Mouse (Mus musculus) ZHBTc4 (cell line): ENCODE data around the gene Hcn4.

Source experiments
- DNase-seq: peaks from one replicate; pipeline ENCODE4 v3.0.0-alpha.2; 2011; ENCODE audit warnings: low read depth, low spot score

Gene Hcn4

DNA sequence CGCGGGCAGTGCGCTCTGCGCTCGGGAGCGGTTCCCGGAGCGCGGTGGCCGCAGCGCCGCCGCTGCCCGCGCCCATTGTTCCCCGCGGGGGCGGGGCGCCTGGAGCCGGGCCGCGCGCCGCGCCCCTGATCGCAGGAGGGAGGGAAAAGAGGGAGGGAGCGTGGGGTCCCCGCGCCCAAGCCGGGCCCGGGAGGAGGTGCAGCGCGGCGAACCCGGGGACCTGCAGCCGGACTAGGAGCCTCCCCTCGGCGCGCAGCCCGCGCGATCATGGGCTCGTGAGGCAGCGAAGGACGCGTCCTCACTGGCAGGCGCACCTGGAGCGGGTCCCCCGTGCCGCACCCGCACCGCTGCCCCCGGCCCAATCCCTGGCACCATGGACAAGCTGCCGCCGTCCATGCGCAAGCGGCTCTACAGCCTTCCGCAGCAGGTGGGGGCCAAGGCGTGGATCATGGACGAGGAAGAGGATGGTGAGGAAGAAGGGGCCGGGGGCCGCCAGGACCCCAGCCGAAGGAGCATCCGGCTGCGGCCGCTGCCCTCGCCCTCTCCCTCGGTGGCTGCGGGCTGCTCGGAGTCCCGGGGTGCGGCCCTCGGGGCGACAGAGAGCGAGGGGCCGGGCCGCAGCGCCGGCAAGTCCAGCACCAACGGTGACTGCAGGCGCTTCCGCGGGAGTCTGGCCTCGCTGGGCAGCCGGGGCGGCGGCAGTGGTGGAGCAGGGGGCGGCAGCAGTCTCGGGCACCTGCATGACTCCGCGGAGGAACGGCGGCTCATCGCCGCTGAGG, at the start of gene Hcn4:
Gene Hcn4, plus strand, starts transcription at position 274 of the 779 bp plus-strand sequence.
- DNase-seq = peak; percentile 64

DNA sequence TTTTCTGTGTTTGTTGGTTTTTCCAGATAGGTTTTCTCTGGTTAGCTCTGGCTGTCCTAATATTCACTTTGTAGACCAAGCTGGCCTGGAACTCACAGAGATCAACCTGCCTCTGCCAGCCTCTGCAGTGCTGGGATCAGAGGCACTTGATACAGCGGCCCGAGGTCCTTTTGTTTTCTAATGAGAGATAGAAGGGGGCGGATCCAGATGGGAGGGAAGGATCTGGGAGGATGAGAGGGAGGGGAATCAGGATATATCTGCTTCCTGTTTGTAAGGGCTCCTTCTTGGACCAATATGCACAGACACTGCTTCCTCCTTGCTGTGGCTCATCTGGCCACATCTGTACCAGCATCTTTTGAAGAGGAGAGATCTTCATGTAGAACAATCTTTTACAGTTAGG, 48.5 kb upstream of the Hcn4 start:
- peak; percentile 58 for DNase-seq

DNA sequence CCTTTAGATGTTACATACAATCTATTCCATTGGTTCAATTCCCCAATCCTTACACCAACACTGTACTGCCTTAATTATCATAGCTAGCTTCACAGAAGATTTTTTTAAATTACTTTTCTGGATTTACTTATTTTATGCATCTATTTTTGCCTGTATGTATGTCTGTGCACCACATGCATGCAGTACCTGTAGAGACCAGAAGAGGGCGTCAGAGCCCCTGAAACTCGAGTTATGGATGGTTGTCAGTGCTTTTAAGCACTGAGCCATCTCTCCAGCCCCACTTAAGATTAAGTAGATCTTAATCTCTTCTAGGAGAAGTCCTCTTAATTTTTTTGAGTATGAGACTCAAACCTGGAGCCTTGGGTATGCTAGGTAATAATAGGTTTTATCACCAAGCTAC, 47.8 kb upstream of the Hcn4 start:
- peak; percentile 77 for DNase-seq

DNA sequence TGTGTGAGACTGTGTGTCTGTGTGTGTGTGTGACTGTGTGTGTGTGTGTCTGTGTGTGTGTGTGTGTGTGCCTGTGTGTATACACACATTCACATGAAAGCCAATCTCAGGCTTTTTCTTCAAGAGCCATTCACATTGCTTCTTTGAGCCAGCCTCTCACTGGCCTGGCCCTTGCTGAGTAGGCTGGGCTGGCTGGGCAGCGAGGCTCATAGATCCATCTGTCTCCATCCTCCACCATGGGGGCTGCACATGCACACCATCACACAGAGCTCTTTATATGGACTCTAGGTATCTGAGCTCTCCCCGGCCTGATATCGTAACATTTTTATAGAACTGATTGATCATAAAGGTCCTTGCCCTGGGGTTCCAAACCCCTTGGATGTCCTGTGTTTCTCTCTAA, 33.7 kb upstream of the Hcn4 start:
- no peak for DNase-seq

DNA sequence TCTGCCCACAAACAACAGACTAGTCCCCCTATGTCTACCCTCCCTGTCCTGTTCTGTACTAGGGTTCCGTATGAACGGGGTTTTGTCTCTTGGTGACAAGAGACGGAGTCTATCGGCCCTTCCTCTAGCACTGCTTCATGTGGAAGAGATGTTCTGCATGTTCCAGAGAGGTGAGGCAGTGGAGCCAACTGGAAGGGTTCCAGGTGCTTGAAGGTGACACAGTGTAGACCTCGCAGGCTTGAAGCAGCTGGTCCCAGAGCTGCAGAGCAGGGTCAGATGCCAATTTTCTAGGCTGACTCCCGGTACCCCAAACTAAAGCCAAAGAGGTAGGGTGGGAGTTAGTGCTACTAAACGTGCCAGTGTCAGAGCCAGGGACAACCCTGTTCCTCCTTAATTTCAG, 25.1 kb upstream of the Hcn4 start:
- DNase-seq = no peak

DNA sequence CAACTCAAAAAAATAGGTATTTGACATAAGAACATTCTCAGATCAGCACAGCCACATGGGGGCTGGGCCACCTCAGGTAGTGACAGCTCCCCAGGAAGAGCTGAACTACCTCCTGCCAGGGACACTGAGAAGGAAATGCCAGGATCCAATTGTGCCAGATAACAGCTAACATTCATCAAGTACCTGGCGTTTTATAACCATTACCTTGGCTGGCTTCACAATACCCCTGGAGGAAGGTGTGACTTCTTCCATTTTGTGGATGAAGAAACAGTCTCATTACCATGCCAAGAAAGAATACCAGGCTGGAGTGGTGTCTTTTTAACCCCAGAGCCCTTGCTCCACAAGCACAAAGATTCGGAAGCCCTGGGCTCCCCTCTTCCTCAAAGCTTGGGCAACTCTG, 21.8 kb upstream of the Hcn4 start:
- no peak for DNase-seq

DNA sequence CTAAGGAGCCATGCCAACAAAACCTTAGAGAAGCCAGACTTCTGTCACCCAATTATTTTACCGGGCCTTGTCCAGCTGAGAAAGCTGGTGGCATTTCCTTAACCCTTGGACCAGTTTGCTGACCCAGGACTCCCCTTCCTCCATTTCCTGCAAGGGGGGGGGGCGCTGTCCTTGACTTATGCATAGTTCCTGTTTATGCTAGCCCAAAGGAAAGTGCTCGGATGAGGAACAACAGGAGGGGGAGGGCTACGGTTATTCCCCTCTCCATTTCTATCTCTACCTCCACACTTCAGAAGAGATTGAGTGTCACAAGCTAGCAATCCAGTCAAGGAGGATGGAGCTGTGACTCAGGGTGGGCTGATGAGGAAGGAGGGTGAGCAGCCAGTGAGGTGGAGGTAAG, 20.9 kb upstream of the Hcn4 start:
- DNase-seq = no peak

DNA sequence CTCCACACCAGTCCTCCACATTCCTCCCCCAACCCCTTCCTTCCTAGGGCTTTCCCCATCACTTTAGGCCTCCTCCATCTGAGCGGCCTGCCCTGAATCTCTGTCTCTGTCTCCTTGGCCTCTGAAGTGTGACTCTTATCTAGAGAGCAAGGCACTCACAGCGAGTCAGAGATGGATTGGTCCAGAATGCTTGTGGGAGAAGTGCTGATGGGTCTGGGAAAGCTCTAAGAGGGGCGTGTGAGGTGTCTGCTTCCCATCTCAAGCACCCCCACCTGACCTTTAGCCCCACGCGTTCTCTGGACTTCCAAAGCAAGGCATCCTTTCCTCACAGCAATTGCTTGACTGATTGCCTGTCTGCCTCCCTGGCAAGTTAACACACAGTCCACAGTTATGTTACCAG, 20.4 kb upstream of the Hcn4 start:
- no peak for DNase-seq

DNA sequence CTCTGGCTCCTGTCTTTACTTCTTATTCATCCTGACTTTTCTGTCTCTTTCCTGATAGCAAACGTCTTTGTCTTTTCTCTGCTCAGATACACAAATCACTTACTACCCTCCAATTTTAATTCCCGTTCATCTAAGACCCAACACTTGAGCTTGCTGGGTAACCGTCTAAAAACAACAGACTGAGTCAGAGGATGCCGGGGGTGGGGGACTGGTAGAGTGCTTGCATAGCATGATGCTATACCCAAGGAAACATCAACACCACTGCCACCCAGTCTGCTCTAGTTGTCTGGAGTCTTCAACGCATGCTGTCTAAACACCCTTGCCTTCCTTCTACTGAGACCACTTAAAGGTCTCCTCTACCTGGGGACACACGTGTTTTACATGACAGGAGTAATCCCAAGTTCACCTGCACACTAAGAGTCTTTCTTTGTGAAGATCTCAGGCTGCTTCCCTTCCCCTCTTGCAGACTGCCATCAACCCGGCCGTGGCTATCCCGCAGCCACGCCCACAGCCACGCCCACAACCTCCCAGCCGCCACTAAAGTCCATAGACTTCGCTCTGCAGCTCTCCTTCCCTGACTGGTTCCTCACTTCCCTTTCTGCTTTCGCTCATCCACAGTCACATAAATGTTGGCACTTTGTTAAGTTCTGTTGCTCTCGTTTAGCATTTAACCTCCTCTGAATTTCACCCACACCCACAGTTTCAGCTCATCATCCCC, 17.5 kb upstream of the Hcn4 start:
- DNase-seq = peak; percentile 85

DNA sequence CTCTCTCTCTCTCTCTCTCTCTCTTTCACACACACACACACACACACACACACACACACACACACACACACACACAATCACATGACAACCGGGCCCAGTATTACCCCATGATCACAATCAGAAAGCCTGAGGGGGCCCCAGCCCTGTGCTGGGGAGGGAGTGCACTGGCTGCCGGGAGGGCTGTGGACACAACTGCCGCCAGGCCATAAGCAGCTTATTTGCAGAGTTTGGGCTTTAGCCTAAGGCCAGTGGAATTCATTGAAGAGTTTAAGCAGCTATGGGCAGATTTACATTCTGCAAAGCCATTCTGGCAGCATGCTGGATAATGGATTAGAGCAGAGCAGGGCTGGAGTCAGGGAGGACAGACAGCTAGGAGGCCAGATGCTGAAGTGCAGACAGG, 12.0 kb upstream of the Hcn4 start:
- no peak for DNase-seq

DNA sequence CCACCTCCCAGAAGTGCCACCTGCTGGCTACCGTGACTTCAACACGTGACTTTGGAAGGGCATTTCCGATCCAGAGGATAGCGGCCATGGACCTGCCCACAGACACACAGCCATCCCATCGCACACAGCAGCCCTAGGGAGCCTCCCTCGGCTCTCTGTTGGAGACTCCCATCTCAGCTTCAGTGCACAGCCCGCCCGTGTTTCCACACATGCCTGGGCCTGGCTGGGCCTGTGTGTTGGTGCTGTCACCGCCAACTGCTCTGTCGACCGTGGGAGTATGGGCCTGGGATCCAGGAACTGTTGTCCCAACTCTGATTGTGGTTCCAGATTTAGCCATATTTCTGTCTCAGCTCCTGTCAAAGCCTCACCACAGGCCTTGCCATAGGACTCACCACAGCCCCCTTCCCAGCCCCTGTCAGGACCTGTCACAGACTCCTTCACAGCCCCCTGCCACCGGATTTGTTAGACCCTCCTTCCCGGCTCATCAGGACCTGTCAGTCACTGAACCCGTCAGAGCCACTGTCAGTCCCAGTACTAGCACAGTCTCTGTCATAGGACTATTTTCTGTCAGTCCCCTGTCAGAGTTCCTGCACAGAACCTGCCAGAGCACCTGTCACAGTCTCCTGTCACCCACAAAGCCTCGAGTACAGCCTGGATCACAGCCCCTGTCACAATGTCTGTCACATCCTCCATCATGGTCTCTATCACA, 7.5 kb upstream of the Hcn4 start:
- peak; percentile 11 for DNase-seq

DNA sequence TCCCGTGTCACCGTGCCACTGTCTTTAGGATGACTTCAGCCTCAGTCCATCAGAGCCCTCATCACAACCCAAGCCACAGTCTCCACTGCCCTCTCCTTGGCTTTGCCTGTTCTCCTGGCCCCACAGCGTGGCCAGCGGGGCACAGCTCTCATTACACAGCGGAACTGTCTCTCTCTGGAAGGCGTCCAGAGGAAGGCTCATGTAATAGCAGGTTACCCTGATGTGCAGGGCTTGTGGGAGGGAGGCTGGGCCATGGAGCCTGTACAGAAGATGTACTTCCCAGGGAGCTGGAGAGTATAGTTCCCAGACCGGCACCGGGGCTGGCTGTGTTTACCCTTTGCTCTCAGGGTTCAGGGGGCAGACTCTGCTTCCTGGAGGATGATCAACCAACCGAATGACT, 6.8 kb upstream of the Hcn4 start:
- DNase-seq = no peak

DNA sequence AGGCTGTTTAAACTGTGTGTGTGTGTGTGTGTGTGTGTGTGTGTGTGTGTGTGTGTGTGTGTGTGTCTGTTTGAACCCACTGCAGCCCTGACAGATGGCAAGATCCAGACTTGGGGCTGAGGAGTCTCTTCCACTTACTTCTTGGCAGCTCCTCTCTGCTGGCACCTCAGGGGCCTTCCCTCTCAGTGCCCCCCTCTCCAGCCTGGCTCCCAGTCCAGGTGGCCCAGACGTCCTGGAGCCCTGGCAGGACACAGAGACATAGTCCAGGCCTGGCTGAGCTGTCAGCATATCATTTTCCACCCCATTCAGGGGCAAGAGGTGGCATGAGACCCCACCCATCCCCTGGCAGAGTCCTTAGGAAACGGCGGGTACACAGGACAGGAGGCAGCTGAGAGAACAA, 5.5 kb upstream of the Hcn4 start:
- DNase-seq = no peak

DNA sequence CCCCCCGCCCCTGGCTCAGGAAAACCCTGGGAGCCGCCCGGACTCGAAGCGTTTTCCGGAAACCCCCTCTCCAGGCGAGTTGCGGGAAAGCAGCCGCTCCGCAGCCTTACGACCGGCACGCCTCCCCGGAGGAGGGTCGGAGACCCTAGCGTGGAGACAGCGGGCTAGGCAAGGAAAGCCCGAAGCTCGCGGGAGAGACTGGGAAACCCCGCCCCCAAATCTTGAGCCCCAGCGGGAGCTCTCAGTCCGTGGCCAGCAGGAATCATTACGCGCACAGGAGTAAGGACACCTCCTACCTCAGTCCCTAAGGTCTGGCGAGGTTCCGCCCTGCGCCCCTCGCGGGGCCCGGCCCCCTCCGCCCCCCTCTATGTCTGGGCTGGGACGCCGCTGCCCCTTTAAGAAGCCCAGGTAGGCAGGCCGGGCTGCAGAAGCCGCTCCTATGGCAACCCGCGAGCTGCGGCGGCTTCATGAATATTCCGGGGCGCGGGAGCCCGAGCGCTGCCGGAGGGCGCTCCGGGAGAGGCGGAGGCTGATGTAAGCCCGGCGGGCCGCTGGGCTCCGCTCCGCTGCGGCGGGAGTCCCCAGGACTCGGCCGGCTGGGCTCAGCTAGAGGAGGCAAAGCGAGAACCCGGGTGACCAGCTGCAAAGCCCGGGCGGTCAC, 651 bp upstream of the Hcn4 start:
- peak; percentile 95 for DNase-seq

DNA sequence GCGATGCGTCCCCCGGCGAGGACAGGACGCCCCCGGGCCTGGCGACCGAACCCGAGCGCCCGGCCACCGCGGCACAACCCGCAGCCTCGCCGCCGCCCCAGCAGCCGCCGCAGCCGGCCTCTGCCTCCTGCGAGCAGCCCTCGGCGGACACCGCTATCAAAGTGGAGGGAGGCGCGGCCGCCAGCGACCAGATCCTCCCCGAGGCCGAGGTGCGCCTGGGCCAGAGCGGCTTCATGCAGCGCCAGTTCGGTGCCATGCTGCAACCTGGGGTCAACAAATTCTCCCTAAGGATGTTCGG, 655 bp downstream of the Hcn4 start:
- peak; percentile 49 for DNase-seq

DNA sequence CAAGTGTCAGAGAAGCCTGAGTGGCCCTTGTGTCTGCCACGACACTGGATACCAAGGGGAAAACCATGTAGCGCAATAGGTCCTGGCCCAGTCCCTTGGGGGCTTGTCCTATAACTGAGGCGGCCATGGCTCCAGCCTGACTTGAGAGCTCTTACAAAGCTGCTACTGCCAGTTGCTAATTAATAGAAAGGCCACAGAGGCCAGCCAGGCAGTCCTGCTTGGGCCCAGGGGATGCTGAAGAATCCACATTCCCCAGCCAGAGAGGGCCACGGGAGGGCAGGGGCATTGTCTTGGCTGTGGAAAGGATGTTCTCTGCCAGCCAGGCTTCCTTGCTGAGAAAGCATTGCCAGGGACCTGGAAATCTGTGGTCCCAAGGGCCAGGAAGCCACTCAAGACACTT, 6.4 kb downstream of the Hcn4 start:
- DNase-seq = no peak

DNA sequence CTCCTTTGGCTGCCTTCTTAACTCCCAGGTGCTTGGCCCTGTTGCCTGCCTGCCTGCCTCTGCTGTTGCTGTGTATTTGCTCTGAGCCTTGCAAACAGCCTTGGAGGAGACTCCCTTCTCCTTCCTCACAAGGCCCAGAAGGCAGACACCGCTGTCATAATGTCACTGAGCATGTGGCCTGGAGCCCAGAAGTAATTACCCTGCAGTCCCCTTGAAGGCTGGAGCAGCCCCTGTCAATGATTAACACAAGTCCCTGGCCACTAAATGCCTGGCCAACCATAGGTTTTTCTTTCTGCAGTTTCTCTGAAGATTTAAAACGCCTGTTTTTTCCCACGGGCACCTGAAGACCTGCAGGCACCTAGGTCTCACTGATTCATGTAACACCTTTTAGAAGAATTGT, 9.7 kb downstream of the Hcn4 start:
- DNase-seq = no peak

DNA sequence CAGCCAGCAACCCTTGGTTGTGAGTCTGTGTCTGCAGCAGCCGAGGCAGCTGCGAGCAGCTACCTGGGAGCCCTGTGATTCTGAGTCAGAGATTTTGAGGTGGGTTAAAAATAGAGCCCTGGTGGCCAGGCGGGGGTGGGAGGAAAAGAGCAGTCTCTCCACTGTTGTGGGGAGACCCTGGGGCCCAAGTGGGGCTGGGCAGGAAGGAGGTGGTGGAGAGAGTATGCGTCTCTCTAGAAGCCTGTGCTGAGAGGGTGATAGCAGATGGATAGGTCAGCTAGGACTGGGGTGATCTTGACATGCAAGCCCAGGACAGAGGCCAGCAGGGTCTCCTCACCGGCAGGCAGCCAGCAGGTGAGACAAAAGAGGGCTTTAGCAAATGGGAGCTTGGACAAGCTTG, 14.0 kb downstream of the Hcn4 start:
- DNase-seq = no peak

DNA sequence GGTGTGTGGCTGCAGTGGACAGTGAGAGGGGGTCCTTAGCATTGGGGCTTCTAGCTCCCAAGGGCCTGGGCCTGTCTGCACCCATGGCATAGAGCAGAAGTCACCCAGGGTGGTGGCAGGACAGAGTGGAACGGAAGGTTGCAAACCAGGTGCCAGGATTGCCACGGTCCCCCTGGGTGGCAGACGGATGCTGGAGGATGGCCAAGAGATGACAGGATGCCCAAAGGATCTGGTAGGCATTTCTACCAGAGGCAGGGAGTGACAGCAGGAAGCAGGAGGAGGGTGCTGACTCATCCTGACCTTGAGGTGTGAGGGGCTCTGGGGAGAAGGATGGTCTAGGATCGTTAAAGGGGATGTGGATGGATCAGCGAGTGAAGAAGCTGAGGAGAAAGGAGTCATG, 15.3 kb downstream of the Hcn4 start:
- no peak for DNase-seq

DNA sequence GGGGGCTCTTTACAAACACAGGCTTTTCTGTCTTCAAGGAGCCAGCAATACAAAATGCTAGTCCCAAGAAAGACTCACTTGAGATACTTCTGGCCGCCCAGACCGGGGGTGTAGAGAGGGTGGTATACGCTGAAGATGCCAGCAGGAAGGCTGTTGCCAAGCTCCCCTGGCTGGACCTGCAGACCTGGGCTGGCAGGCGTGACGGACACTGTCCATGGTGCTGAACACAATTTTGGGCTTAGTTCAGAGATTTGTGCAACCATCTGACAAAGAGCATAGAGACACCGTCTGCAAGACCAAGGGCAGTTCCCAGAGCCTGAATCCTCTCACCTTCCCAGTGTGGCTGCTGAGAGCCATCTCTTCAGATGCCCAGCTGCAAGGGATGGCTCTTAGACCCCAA, 18.4 kb downstream of the Hcn4 start:
- DNase-seq = peak; percentile 70

DNA sequence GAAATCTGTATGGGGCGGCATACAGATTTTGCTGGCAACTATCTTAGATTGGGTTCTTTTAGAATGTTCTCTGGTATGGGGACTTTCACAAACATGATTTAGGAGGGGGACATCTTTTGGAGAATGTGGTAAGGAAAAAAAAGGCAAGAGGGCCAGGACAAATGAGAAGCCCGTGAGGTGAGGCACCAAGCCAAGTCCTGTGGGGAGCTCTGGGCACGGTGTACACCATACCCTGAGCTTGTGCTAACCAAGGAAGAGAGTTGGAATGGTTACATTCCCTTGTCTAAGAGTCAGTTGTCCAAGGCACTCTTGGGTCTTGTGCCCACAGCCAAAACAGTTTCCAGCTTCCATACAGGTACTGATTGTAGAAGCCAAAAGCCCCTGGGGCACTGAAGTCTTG, 21.4 kb downstream of the Hcn4 start:
- no peak for DNase-seq

DNA sequence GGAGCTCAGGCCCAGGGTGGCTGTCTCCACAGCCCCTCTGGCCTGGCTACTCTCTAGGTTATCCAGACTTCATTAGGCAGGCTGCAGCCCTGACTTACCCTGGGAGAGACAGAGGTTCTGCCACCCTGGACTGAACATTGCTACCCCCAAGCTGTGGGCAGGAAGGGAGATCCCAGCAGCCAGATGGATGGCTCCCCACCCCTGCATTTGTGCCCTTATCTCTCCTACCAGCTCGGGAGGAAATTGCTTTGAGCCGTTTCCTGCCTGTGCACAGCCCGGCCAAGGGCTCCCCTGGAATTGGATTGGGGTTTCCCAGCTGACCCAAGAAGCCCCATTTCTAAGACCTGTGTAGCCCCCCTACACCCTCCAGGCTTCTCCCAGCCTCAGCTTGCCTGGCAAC, 23.8 kb downstream of the Hcn4 start:
- no peak for DNase-seq
